Mouse (Mus musculus): ENCODE results near the gene Cyp2d22. TPM values are rescaled to one million over a fixed set of nuclear protein-coding genes. Genes with fewer than 3 reads are reported as not detected.

The Cyp2d22 gene
- total RNA-seq, 2 experiments from 2014 or later = 12.3 to 16.7 TPM

GRCm38 (mm10) chr15:82335194-82335593 lies 44.9 kb downstream of the Cyp2d22 start:
- no peak for DNase-seq

GRCm38 (mm10) chr15:82325382-82325781 lies 54.7 kb downstream of the Cyp2d22 start:
- intact Hi-C loops (cut with DNase I) = no loop called here
- DNase-seq = no peak

More at GRCm38 (mm10) chr15:82335194-82335593, 44.9 kb downstream of the Cyp2d22 start:
- intact Hi-C loops (cut with DNase I) = no loop called here

- intact Hi-C loops (cut with DNase I) = no loop called here
- DNase-seq = no peak
Measured at GRCm38 (mm10) chr15:82322195-82322594, 57.9 kb downstream of the Cyp2d22 start.

Small RNA genes within 50 kb of the gene (microRNA-seq; reads per million reads assigned to microRNA genes)
- gene Gm25990 (0 reads per million in 2 experiments), gene Gm27331 (0 reads per million in 2 experiments), gene Mir7684 (0 reads per million in 2 experiments)

Other genes starting within 250 kb of the Cyp2d22 start
- 1 to 10 TPM; 9.2 to 9.8 TPM for gene Srebf2, start 233.1 kb downstream of the Cyp2d22 start, total RNA-seq (2021)
- gene Shisa8, start 167.4 kb downstream of the Cyp2d22 start, total RNA-seq (2021) = not detected
- gene Tnfrsf13c, start 155.9 kb downstream of the Cyp2d22 start, total RNA-seq (2021) = not detected
- gene Cenpm, start 135.5 kb downstream of the Cyp2d22 start, total RNA-seq (2021) = under 1 TPM; 0.46 to 0.79 TPM
- gene 1500009C09Rik, start 127.9 kb downstream of the Cyp2d22 start, total RNA-seq (2021) = not detected
- gene Sept3, start 105.4 kb downstream of the Cyp2d22 start, total RNA-seq (2021) = under 1 TPM; 0.31 to 0.91 TPM
- not detected for gene Wbp2nl, start 81.3 kb downstream of the Cyp2d22 start, total RNA-seq (2021)
- gene Naga, start 41.3 kb downstream of the Cyp2d22 start, total RNA-seq (2021) = 10 to 100 TPM; 10.3 to 13.2 TPM
- gene Pheta2, start 41.3 kb downstream of the Cyp2d22 start, total RNA-seq (2021) = under 1 TPM; 0.37 to 0.51 TPM
- gene Smdt1, start 41.3 kb downstream of the Cyp2d22 start, total RNA-seq (2021) = 100 to 1,000 TPM; 116 to 123 TPM
- gene Ndufa6, start 25.9 kb downstream of the Cyp2d22 start, total RNA-seq (2021) = 100 to 1,000 TPM; 440 to 476 TPM
- gene Cyp2d11, start 13.8 kb upstream of the Cyp2d22 start, total RNA-seq (2021) = not detected
- gene Cyp2d10, start 26.9 kb upstream of the Cyp2d22 start, total RNA-seq (2021) = not detected
- gene Cyp2d9, start 53.2 kb upstream of the Cyp2d22 start, total RNA-seq (2021) = not detected
- gene Cyp2d12, start 174.8 kb upstream of the Cyp2d22 start, total RNA-seq (2021) = not detected
- gene Cyp2d34, start 240.7 kb upstream of the Cyp2d22 start, total RNA-seq (2021) = not detected

All from gastrocnemius, postnatal 36 days (tissue).